Mouse (Mus musculus) right cerebral cortex, postnatal 4 days (tissue): Measurements from ENCODE around the gene Fignl2.
A peak's percentile ranks its signal among the peaks of the same experiment; 100 is the strongest.
"Not testable (repeated sequence)": the region's sequence is repeated elsewhere in the genome, so short reads cannot be mapped to it uniquely, and the experiment has no call there.

ENCODE experiments used
- DNase-seq: peaks from one replicate; pipeline ENCODE4 v3.0.0-alpha.2; 2022

Gene Fignl2

GRCm38 (mm10) chr15:101077813-101078730, at the start of gene Fignl2:
Fignl2 (minus strand) TSS chr15:101078567.
- peak; percentile 17 for DNase-seq

- DNase-seq = no peak
Measured at GRCm38 (mm10) chr15:101126876-101127544, 48.6 kb upstream of the Fignl2 start.

GRCm38 (mm10) chr15:101125561-101125960, 47.2 kb upstream of the Fignl2 start:
- DNase-seq = no peak

GRCm38 (mm10) chr15:101123202-101123601, 44.8 kb upstream of the Fignl2 start:
- DNase-seq = no peak

GRCm38 (mm10) chr15:101122290-101122589, 43.9 kb upstream of the Fignl2 start:
- no peak for DNase-seq

GRCm38 (mm10) chr15:101121411-101122289, 43.3 kb upstream of the Fignl2 start:
- no peak for DNase-seq

- no peak for DNase-seq
Measured at GRCm38 (mm10) chr15:101118399-101119125, 40.2 kb upstream of the Fignl2 start.

- DNase-seq = no peak
Measured at GRCm38 (mm10) chr15:101115511-101116110, 37.2 kb upstream of the Fignl2 start, which contains the start of gene Ankrd33. Ankrd33 (plus strand) TSS chr15:101115755.

- DNase-seq = not testable (repeated sequence)
Measured at GRCm38 (mm10) chr15:101113778-101114177, 35.4 kb upstream of the Fignl2 start.

- no peak for DNase-seq
Measured at GRCm38 (mm10) chr15:101113176-101113575, 34.8 kb upstream of the Fignl2 start.

- DNase-seq = no peak
Measured at GRCm38 (mm10) chr15:101107906-101108671, 29.7 kb upstream of the Fignl2 start.

- no peak for DNase-seq
Measured at GRCm38 (mm10) chr15:101106011-101106410, 27.6 kb upstream of the Fignl2 start.

- peak; percentile 69 for DNase-seq
Measured at GRCm38 (mm10) chr15:101105496-101105994, 27.2 kb upstream of the Fignl2 start.

- no peak for DNase-seq
Measured at GRCm38 (mm10) chr15:101103605-101104304, 25.4 kb upstream of the Fignl2 start.

- DNase-seq = no peak
Measured at GRCm38 (mm10) chr15:101100996-101101395, 22.6 kb upstream of the Fignl2 start.

- DNase-seq = no peak
Measured at GRCm38 (mm10) chr15:101097985-101098651, 19.8 kb upstream of the Fignl2 start.

GRCm38 (mm10) chr15:101095392-101095791, 17.0 kb upstream of the Fignl2 start:
- DNase-seq = no peak

GRCm38 (mm10) chr15:101094979-101095378, 16.6 kb upstream of the Fignl2 start:
- no peak for DNase-seq

- no peak for DNase-seq
Measured at GRCm38 (mm10) chr15:101093988-101094387, 15.6 kb upstream of the Fignl2 start.
